Mouse (Mus musculus) induced T-regulatory cell, adult 2 months (primary cell): ENCODE results near the gene Ccdc102a.

ENCODE experiments used
- DNase-seq: peaks from one replicate; pipeline ENCODE4 v3.0.0-alpha.2; 2012; ENCODE audit warnings: low read depth

The Ccdc102a gene

GRCm38 (mm10) chr8:94919256-94919655, 1.4 kb upstream of the Ccdc102a start:
- peak; percentile 65 for DNase-seq

DNA sequence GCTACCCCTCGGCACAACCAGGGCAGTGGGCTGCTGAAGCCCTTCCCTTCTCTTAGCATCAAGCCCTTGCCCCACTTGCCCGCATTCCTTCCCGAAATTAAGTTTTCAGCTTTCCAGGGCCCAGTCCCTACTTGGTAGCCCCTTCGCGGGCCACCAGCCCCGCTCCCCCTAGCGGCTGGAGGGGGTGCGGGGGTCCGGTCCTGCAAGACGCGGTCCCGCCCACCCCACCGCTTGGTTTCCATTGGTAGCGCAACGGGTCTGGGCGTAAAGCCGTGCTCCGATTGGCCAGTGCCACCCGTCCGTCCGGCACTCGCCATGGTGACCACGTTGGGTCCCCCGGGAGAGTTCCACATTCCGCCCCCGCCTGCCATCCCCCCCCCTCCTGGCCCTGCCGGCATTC, 546 bp downstream of the Ccdc102a start:
- peak; percentile 83 for DNase-seq

DNA sequence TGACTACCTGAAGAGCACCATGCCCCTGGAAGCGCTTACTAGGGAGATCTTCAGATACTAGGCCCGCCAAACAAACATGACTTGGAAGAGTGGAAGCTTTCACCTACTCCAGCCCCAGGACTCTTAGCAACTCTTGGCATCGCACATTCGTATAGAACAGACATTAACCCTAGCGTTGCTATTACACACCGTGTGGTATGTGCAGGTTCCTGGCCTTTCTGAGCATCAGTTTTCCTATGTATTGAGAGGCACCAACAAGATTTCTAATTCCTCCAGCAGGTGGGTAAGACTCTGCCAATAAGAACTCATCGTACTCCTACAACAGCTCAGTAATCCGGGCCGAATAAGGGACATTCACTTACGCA, 956 bp downstream of the Ccdc102a start:
- no peak for DNase-seq

DNA sequence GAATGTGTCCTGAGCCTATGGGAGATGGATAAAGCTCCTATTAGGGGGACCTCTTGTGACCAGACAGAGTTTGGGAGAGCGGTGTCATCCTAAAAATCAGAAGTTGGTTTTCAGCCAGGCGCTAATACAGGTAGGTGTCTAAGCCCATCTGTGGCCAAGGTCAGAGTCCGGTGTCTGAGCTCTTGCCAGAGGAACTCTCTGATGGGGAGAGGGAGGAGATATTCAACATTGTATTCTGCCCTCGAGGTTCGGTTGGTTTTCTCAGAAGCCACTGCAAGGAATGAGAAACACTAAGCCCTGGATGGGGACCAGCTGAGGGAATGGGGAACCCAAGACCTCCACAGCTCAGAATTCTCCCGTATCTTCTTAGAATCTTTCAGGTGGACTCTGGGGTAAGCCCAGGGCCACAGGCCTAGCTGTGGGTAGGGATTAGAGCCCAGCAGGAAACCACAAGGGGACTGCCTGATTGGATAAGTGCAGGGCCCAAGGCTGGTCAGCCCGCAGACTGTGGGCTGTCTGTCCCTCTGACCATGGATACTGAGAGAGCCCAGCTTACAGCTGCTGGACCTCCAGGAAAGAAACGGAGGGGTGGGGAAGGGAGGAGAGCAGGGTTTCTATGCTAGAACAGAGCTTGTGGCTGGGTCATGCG, 1.5 kb downstream of the Ccdc102a start:
- DNase-seq: no peak

- DNase-seq: no peak
Measured at GRCm38 (mm10) chr8:94914701-94915101, 3.2 kb downstream of the Ccdc102a start.

- no peak for DNase-seq
Measured at GRCm38 (mm10) chr8:94914256-94914655, 3.6 kb downstream of the Ccdc102a start.

DNA sequence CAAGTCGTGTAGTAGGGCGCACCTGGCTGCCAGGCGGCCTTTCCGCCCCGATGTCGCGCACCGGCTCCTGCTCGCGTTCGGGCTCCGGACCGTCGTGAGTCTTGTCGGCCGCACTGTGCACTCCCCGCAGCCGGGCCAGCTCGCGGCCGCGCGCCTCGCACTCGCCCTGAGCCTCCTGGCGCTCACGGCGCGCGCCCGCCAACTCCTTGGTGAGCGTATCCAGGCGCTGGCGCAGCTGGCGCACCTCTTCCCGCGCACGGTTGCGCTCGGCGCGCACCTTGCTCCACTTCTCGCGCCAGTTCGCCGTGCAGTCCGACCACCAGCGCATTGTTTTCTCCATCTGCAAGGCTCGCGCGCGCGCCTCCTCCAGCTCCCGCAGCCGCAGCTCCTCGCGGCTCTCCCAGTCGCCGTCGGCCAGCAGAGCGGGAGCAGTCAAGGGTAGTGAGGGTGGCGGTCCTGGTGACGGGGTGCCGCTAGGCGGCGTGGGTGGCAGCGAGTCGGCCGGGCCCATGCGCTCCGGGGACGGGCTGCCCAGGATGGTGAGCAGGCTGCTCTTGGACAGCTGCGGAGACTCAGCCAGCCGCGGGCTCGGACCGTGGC, 4.7 kb downstream of the Ccdc102a start:
- DNase-seq: no peak

- DNase-seq: peak; percentile 85
Measured at GRCm38 (mm10) chr8:94908847-94909246, 9.1 kb downstream of the Ccdc102a start.

- no peak for DNase-seq
Measured at GRCm38 (mm10) chr8:94907591-94908300, 10.2 kb downstream of the Ccdc102a start.

GRCm38 (mm10) chr8:94904450-94905175, 13.3 kb downstream of the Ccdc102a start:
- DNase-seq: no peak

- no peak for DNase-seq
Measured at GRCm38 (mm10) chr8:94903709-94904108, 14.2 kb downstream of the Ccdc102a start.

GRCm38 (mm10) chr8:94901031-94901430, 16.9 kb downstream of the Ccdc102a start:
- no peak for DNase-seq

DNA sequence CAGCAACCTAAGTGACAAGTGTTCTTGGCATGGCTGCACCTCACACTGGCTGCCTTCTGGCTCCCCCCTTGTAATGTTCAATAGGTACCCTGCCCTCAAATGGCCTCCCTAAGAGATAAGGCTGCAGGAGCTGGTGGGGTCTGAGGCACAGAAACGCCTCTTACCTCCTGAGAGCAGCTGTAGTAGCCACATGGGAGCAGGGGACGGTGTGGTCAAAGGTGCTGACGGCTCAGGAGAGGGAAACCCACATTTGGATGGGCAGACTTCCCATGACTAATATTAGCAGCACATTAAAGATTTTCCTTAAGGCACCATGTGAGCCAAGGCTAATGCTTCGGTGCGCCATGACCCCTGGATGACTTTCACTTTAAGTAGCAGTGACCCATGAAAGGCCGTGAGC, 17.3 kb downstream of the Ccdc102a start:
- no peak for DNase-seq

- no peak for DNase-seq
Measured at GRCm38 (mm10) chr8:94899262-94899661, 18.6 kb downstream of the Ccdc102a start.

DNA sequence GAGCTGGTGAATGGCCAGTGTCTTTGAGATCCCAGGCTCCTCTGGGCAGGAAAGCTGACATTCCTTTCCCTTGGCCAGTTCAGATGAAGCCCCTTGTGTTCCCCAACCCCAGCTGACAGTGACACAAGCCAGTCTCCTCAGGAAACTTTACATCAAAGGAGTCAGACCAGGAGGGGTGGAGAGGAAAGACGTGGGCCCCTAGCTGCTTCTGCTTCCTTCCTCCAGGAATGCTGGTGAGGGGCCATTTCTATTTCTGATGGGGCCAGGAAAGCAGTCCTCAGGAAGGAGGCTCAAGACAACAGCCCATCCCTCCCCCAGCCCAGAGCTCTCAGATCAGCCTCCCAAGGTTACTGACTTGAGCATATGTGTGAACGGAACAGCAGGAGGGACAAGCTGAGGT, 25.0 kb downstream of the Ccdc102a start:
- DNase-seq: no peak

- no peak for DNase-seq
Measured at GRCm38 (mm10) chr8:94888383-94889036, 29.4 kb downstream of the Ccdc102a start.

GRCm38 (mm10) chr8:94880742-94881141, 37.2 kb downstream of the Ccdc102a start:
- no peak for DNase-seq

DNA sequence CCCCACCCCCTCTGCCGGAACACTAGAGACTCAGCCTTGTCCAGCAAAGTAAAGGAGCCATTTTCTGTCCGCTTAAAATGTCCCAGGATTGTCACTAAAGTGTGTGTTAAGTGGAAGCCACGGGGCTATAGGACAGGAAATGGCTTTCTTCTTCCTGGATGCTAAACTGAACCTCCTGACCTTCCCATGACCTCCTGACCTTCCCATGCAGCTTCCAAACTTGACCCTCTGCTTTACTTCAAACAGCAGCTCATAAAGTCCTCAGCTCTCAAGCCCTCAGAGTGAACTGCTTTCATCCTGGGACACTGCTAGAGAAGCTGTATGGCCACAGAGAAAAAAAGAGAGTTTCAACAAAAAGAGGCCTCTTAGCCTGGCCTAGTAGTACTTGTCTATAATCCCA, 41.1 kb downstream of the Ccdc102a start:
- DNase-seq: no peak

GRCm38 (mm10) chr8:94876197-94876730, 41.6 kb downstream of the Ccdc102a start, which contains the start of gene Dok4:
TSS of gene Dok4 (minus strand) at chr8:94876330.
- DNase-seq: peak; percentile 89

GRCm38 (mm10) chr8:94875871-94876150, 42.1 kb downstream of the Ccdc102a start:
- DNase-seq: no peak

DNA sequence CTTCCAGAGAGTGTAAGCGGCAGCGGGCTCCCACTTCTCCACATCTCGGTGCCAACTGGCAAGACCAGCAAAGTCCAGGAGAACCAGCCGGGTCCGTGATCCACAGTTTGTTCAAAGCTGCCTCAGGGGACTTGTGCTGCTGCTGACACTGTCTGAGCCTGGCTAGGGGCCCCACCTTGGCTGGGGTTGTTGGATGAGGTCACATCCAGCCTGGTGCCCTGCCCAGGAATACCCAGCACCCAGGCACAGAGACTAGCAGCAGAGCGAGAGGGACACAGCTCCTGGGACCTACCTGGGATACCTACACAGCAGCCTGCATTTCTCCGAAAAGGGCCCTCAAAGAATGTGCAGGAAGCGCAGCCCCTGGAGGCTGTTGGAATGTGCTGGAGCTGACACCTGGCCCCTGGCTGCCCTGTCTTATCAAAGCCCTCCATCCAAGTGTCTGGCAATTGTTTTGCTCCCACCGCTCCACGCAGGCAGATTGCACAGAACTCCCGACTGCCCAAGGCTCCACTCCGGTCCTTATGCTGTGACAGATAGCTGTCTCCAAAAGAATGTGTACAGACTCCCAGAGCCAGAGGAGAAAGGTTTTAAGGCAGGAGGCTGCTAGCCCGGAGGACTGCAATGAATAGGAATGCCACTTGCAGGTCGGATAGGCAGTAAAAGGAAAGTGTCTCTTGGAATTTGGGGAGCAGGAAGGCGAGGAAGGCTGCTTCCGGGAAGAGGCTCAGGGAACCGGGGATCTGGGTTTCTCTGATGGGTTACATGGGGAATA, 42.6 kb downstream of the Ccdc102a start:
- DNase-seq: no peak
